Mouse (Mus musculus): Measurements from ENCODE around the gene Pum3. TPM values are rescaled to one million over a fixed set of nuclear protein-coding genes. Genes with fewer than 3 reads are reported as not detected.

Pum3 gene
- polyA plus RNA-seq, 1 experiment = 25.4 TPM

DNA sequence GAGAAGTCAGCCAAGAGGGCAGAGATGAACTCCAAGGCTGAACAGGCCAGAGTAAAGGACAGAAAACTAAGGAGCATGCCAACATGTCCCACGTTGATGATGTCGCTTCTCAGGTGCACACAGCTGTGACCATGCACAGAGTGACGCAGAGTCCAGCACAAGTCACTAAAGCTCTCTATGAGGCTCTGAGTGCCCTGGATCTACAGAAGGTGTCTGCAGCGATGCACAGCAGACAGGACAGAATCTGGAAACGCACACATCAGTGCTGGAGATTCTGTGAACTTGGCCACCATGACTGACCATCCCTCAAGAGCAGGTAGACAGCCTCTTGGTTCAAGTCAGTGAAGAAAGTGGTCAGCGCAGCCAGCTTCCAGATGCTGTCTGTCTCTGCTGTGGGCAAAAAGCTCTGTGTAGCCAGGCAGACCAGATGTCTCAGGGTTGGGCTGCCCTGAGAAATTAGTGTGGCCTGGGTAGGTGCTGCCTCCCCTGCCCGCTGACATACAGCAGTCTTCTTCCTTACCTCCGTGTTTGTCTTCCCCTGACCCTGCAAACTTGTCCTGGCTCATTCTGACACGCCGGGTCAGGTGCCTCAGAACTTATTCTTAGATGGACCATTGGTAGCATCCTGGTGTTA lies 63.4 kb downstream of the Pum3 start:
- TF ChIP-seq GATA1 (IDR thresholded peaks at IDR 0.05; ENCODE audit: low read length) = no peak

DNA sequence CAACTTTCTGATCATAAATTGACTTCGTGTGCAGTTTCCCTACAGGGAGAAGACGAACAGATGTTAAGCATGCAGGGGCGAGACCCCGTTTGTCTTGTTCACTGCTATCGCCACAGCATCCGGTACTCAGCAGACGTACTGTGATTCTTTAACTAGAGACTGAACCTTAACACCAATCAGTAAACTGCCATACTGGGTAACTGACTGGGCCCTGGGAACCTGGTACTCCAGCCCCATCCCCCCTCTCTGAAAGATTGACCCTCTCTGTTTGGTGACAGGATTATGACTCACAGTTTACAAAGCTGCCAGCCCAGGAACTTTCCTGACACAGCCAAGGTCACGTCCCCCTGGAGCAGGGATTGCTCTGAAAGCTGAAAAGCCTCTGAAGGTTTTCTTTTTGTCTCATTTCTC lies 65.1 kb downstream of the Pum3 start:
- TF ChIP-seq GATA1 (IDR thresholded peaks at IDR 0.05; ENCODE audit: low read length) = no peak

DNA sequence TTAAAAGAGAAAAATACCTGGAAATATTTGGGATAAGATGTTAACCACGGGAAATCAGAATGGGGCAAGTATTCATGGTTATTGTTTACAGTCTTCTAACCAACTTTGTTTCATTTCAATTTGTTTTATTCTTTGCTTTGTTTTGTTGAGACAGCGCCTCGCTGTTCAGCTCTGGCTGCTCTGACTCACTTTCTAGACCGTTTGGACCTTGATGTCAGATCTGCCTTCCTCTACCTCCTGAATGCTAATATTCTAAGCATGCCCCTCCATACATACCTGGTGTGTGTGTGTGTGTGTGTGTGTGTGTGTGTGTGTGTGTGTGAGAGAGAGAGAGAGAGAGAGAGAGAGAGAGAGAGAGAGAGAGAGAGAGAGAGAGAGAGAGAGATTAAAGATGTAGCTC lies 65.7 kb downstream of the Pum3 start:
- no peak for TF ChIP-seq GATA1 (IDR thresholded peaks at IDR 0.05; ENCODE audit: low read length)

DNA sequence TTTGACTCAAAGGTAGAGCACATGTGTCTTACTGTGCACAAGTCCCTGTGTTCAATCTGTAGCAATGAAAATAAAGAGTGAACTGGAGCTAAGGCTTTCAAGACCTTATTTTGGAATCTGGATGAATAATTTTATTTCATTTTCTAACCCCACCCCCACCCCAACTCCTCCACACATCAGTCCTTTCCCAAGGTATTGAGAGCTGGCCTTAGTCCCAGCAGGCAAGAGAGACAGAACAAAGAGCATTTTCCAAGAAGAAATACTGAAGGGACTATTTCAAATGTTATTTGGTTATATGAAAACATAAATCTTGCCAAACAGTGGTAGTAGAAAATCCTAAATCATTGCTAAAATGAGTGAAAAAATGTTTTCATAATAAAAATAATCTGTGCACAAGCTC lies 69.2 kb downstream of the Pum3 start:
- TF ChIP-seq GATA1 (IDR thresholded peaks at IDR 0.05; ENCODE audit: low read length) = no peak

DNA sequence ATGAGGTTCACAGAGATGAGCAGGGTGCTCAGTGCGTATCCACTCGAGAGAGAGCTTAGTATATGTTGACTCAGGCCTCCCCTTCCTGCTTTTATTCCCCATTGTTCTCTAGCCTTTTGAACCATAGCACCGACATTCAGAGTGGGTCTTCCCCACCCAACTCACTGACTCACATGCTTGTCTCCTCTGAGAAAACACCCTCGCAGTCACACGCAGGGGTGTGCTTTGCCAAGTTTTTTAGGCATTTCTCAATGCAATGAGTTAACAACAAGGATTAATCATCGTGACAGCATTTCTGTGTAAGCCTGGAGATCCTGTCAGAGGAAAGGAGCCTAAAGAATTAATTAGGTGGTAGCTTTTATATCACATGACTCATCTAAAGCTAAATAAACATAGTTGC lies 77.9 kb downstream of the Pum3 start:
- no peak for TF ChIP-seq GATA1 (IDR thresholded peaks at IDR 0.05; ENCODE audit: low read length)

DNA sequence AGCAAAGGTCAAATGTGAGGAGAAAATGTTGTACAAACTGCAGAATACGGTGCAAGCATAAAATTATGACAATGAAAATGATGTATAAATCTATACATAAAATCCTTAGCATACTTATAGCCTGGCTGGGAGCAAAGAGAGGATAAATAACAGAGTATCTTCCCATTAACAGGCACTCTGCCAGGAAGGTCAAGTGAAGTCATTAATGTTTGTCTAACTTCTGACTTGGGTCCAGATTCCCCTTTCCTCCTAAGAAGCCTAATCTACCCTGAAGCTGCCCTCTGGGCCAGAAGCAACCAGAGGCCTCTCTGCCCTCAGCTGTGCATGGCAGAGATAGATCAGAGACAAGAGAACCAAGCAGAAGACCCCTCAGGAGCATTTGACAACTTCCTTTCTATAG lies 83.1 kb downstream of the Pum3 start:
- TF ChIP-seq GATA1 (IDR thresholded peaks at IDR 0.05; ENCODE audit: low read length) = no peak

Other genes with a start within 250 kb of the Pum3 start
- gene Vldlr, start 213.3 kb downstream of the Pum3 start, polyA plus RNA-seq (2012) = not detected in 2 replicates
- gene Kcnv2, start 107.2 kb downstream of the Pum3 start, polyA plus RNA-seq (2012) = not detected in 2 replicates

Data from G1E-ER4 (cell line).